Mouse (Mus musculus): ENCODE data around the gene Ppp1r37. TPM values are rescaled to one million over a fixed set of nuclear protein-coding genes. Genes with fewer than 3 reads are reported as not detected.
A peak's percentile ranks its signal among the peaks of the same experiment; 100 is the strongest.
"Not testable (repeated sequence)": the region's sequence is repeated elsewhere in the genome, so short reads cannot be mapped to it uniquely, and the experiment has no call there.

Gene Ppp1r37
- 12.7 and 12.9 TPM in 2 replicates for polyA plus RNA-seq (2014; fragmentation: Nextera tagmentation; extraction: Ambion mirVana)

DNA sequence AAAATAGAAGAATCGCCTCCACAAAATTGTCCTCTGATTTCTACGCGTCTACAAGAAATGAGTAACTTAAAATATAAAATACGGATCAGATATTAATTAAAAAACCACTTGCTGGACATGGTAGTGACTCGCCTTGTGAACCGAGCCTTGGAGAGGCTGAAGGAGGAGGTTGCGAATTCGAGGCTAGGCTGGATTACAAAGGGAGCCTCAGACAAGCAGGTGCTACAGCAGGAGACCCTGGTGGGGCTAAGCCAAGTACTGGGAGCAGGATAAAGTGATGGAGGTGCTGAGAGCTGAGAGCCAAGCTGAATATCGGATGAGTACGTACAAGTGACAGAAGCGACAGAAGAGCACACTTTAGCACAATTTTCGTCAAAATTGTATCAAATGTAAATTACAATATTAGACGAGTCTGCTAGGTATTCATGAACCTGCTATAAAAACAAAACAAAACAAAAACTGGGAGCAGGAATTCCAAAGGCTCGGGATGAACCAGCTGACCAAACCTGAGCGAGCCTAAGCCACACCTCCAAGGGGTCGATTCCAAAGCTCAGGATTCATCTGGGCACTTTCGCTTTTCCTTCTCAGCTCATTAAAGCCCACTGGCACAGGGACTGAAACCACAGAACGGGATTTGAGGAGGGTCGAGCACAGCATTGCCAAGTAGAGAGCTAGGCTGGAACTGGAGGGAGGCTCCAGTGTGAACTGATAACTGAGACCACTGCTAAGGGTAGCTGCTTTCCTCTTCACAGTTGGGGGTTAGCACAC, at the start of gene Ppp1r37:
Gene Ppp1r37 (minus strand): TSS at position 434 of the 768 bp plus-strand sequence.
- Histone ChIP-seq H3K4me3 (replicated peaks; ENCODE audit: low read length) (peak within 1 kb of the TSS; percentile 99), H3K4me1 (replicated peaks; ENCODE audit: control insufficient read depth, insufficient read depth, low read length) (peaks cover 36% of the 10 kb centered on the region), H3K9ac (peak within 1 kb of the TSS; percentile 96), H3K27ac (peak within 1 kb of the TSS; percentile 98), H3K27me3 (ENCODE audit: control insufficient read depth, insufficient read depth, low read length) (no peaks in the 10 kb centered on the region), H3K36me3 (replicated peaks; ENCODE audit: control insufficient read depth, insufficient read depth) (peaks cover 20% of the 10 kb centered on the region), H3K4me2 (replicated peaks) (peak within 1 kb of the TSS; percentile 97), H3K9me3 (ENCODE audit: control insufficient read depth, low read length) (no peaks in the 10 kb centered on the region)
- DNase-seq (ENCODE audit: low spot score) (peak; percentile 57), ATAC-seq (ENCODE audit: low FRiP score) (peak; percentile 15; the same call in 1 of the 2 replicates)
- WGBS: 3% methylated on average over 19 of the region's 19 CpGs

DNA sequence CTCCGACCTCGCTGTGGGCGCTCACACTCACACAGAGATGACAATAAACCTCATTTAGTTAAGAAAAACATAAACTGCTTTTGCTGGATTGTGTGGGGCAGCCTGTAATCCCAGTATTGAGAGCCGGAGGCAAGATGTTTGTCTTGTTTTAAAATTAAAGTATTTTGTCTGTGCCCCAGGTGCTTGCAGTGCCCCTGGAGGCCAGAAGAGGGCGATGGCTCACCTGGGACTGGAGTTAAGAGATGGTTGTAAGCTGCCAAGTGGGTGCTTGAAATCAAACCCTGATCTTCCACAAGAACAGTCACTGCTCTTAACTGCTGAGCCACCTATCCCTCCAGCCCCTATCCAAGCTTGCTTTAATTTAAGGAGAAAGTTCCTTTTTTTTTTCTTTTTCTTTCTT, 48.1 kb upstream of the Ppp1r37 start:
- DNase-seq (ENCODE audit: low spot score): no peak
- H3K4me1 ChIP-seq (replicated peaks; ENCODE audit: control insufficient read depth, insufficient read depth, low read length): no peaks in the 10 kb centered on the region
- WGBS: 82% methylated on average over 5 of the region's 5 CpGs
- no peak overlapping the region for H3K27ac ChIP-seq
- no peaks in the 10 kb centered on the region; the same call in 1 of the 2 replicates for H3K36me3 ChIP-seq (replicated peaks; ENCODE audit: control insufficient read depth, insufficient read depth)
- no peak for ATAC-seq (ENCODE audit: low FRiP score)
- no peaks in the 10 kb centered on the region for H3K9me3 ChIP-seq (ENCODE audit: control insufficient read depth, low read length)
- H3K4me2 ChIP-seq (replicated peaks): no peak overlapping the region
- H3K9ac ChIP-seq: no peak overlapping the region
- no peaks in the 10 kb centered on the region for H3K27me3 ChIP-seq (ENCODE audit: control insufficient read depth, insufficient read depth, low read length)
- no peak overlapping the region for H3K4me3 ChIP-seq (replicated peaks; ENCODE audit: low read length)

DNA sequence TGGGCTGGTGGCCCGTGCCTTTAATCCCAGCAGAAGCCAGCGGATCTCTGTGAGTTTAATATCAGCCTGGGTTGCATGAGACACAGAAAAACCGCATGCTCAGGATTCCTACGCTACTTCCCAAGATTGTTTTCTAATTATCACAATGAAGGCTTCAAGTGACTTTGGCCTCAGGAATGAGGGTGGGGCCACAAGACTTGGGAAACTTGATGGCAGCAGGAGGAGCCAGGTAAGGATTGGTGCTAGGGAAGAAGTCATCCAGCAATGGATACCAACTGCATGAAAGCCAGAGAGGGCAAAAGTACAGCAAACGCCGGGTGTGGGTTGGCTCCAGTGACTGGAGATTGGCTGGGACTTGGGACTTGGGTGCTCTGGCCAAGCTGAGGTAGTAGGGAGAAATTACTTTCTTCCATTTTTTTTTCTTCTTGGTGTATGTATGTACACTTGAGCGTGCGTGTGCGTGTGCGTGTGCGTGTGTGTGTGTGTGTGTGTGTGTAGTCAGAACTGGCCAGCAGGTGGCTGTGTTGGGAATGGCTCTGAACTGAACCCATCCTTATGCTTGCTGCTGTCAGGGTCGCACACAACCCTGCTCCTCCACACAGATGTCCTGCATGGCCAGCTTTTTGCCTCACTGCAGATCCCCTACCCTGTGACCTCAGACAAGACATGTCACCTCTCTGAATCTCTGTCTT, 46.9 kb upstream of the Ppp1r37 start:
- H3K4me3 ChIP-seq (replicated peaks; ENCODE audit: low read length): no peak overlapping the region
- H3K4me2 ChIP-seq (replicated peaks): no peak overlapping the region
- no peaks in the 10 kb centered on the region; the same call in 1 of the 2 replicates for H3K36me3 ChIP-seq (replicated peaks; ENCODE audit: control insufficient read depth, insufficient read depth)
- H3K9me3 ChIP-seq (ENCODE audit: control insufficient read depth, low read length): no peaks in the 10 kb centered on the region
- WGBS: 92% methylated on average over 12 of the region's 12 CpGs
- H3K4me1 ChIP-seq (replicated peaks; ENCODE audit: control insufficient read depth, insufficient read depth, low read length): no peaks in the 10 kb centered on the region
- ATAC-seq (ENCODE audit: low FRiP score): no peak
- no peak overlapping the region for H3K27ac ChIP-seq
- H3K27me3 ChIP-seq (ENCODE audit: control insufficient read depth, insufficient read depth, low read length): no peaks in the 10 kb centered on the region
- no peak for DNase-seq (ENCODE audit: low spot score)
- no peak overlapping the region for H3K9ac ChIP-seq

GRCm38 (mm10) chr7:19607291-19607690, 44.4 kb upstream of the Ppp1r37 start:
- H3K4me3 ChIP-seq (replicated peaks; ENCODE audit: low read length): no peak overlapping the region
- H3K27me3 ChIP-seq (ENCODE audit: control insufficient read depth, insufficient read depth, low read length): no peaks in the 10 kb centered on the region
- no peak for ATAC-seq (ENCODE audit: low FRiP score)
- WGBS: 84% methylated on average over 5 of the region's 5 CpGs
- no peak overlapping the region for H3K4me2 ChIP-seq (replicated peaks)
- H3K9me3 ChIP-seq (ENCODE audit: control insufficient read depth, low read length): no peaks in the 10 kb centered on the region
- H3K27ac ChIP-seq: no peak overlapping the region
- no peak for DNase-seq (ENCODE audit: low spot score)
- H3K36me3 ChIP-seq (replicated peaks; ENCODE audit: control insufficient read depth, insufficient read depth): peaks cover 4% of the 10 kb centered on the region; the same call in 1 of the 2 replicates
- peaks cover 15% of the 10 kb centered on the region for H3K4me1 ChIP-seq (replicated peaks; ENCODE audit: control insufficient read depth, insufficient read depth, low read length)
- no peak overlapping the region for H3K9ac ChIP-seq

GRCm38 (mm10) chr7:19604606-19605214, 41.8 kb upstream of the Ppp1r37 start:
- not testable (repeated sequence) for DNase-seq (ENCODE audit: low spot score); ATAC-seq (ENCODE audit: low FRiP score); H3K27me3 ChIP-seq (ENCODE audit: control insufficient read depth, insufficient read depth, low read length); H3K9me3 ChIP-seq (ENCODE audit: control insufficient read depth, low read length)
- Histone ChIP-seq H3K36me3 (replicated peaks; ENCODE audit: control insufficient read depth, insufficient read depth) (peaks cover 23% of the 10 kb centered on the region), H3K4me2 (replicated peaks) (peak overlapping the region; percentile 70), H3K27ac (0 out of 2 replicates have a peak overlapping the region, but pooled peaks have one; percentile 20), H3K9ac (peak overlapping the region; percentile 94), H3K4me3 (replicated peaks; ENCODE audit: low read length) (peak overlapping the region; percentile 79), H3K4me1 (replicated peaks; ENCODE audit: control insufficient read depth, insufficient read depth, low read length) (peaks cover 27% of the 10 kb centered on the region)
- 64% methylated on average over 10 of the region's 10 CpGs for WGBS

- peak; percentile 88 for ATAC-seq (ENCODE audit: low FRiP score)
- peak within 1 kb of the TSS; percentile 20; the same call in 1 of the 2 replicates for H3K27ac ChIP-seq
- peak within 1 kb of the TSS; percentile 94 for H3K9ac ChIP-seq
- peak; percentile 93 for DNase-seq (ENCODE audit: low spot score)
- H3K4me3 ChIP-seq (replicated peaks; ENCODE audit: low read length): peak within 1 kb of the TSS; percentile 79
- no peaks in the 10 kb centered on the region for H3K27me3 ChIP-seq (ENCODE audit: control insufficient read depth, insufficient read depth, low read length)
- no peaks in the 10 kb centered on the region for H3K9me3 ChIP-seq (ENCODE audit: control insufficient read depth, low read length)
- WGBS: 1% methylated on average over 50 of the region's 57 CpGs
- H3K4me2 ChIP-seq (replicated peaks): peak within 1 kb of the TSS; percentile 70
- H3K36me3 ChIP-seq (replicated peaks; ENCODE audit: control insufficient read depth, insufficient read depth): peaks cover 30% of the 10 kb centered on the region
- peaks cover 27% of the 10 kb centered on the region for H3K4me1 ChIP-seq (replicated peaks; ENCODE audit: control insufficient read depth, insufficient read depth, low read length)
Measured at GRCm38 (mm10) chr7:19603849-19604605, 41.2 kb upstream of the Ppp1r37 start, which contains the start of gene Clasrp. Gene Clasrp, minus strand, starts transcription at chr7:19604486.

- no peak overlapping the region for H3K27ac ChIP-seq
- peak overlapping the region; percentile 94 for H3K9ac ChIP-seq
- H3K36me3 ChIP-seq (replicated peaks; ENCODE audit: control insufficient read depth, insufficient read depth): peaks cover 40% of the 10 kb centered on the region
- H3K9me3 ChIP-seq (ENCODE audit: control insufficient read depth, low read length): no peaks in the 10 kb centered on the region
- no peaks in the 10 kb centered on the region for H3K27me3 ChIP-seq (ENCODE audit: control insufficient read depth, insufficient read depth, low read length)
- H3K4me3 ChIP-seq (replicated peaks; ENCODE audit: low read length): peak overlapping the region; percentile 79
- WGBS: 83% methylated on average over 12 of the region's 12 CpGs
- ATAC-seq (ENCODE audit: low FRiP score) (no peak), DNase-seq (ENCODE audit: low spot score) (no peak)
- peak overlapping the region; percentile 70 for H3K4me2 ChIP-seq (replicated peaks)
- H3K4me1 ChIP-seq (replicated peaks; ENCODE audit: control insufficient read depth, insufficient read depth, low read length): peaks cover 27% of the 10 kb centered on the region
Measured at GRCm38 (mm10) chr7:19603055-19603454, 40.2 kb upstream of the Ppp1r37 start.

DNA sequence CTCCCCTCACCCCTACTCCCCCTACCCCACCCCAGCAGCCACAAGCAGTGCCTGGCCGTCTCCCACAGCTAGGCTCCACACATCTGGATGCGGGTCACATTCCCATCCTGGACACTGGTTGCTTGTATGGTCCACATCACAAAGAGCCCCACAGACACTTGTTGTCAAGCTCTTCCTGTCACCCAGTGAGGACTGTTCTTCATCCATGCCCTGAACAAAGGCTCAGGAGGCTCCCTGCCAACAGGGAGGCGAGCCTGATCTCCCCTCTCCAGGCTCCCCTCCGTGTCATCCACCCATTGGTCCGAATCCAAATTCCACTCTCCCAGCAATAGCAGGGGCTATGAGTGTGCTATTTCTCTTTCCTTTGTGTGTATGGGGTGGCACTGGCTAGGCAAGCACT, 37.7 kb upstream of the Ppp1r37 start:
- no peak overlapping the region for H3K4me2 ChIP-seq (replicated peaks)
- DNase-seq (ENCODE audit: low spot score): peak; percentile 64
- peak; percentile 73 for ATAC-seq (ENCODE audit: low FRiP score)
- peak overlapping the region; percentile 71 for H3K27ac ChIP-seq
- H3K9me3 ChIP-seq (ENCODE audit: control insufficient read depth, low read length): no peaks in the 10 kb centered on the region
- H3K36me3 ChIP-seq (replicated peaks; ENCODE audit: control insufficient read depth, insufficient read depth): peaks cover 51% of the 10 kb centered on the region
- no peak overlapping the region for H3K4me3 ChIP-seq (replicated peaks; ENCODE audit: low read length)
- no peak overlapping the region for H3K9ac ChIP-seq
- WGBS: 46% methylated on average over 5 of the region's 5 CpGs
- peaks cover 27% of the 10 kb centered on the region for H3K4me1 ChIP-seq (replicated peaks; ENCODE audit: control insufficient read depth, insufficient read depth, low read length)
- H3K27me3 ChIP-seq (ENCODE audit: control insufficient read depth, insufficient read depth, low read length): no peaks in the 10 kb centered on the region
